Mouse (Mus musculus) stomach, postnatal 0 days (tissue): ENCODE measurements around the gene Epb41l1.

ENCODE experiments used
- CTCF ChIP-seq: IDR thresholded peaks from 2 replicates; pipeline ENCODE4 v1.5.1; 2016; ENCODE audit warnings: antibody characterized with exemption, low read depth, mild to moderate bottlenecking, moderate library complexity
- EP300 ChIP-seq: optimal IDR thresholded peaks from 2 replicates; pipeline ENCODE3; 2016; ENCODE audit warnings: antibody characterized with exemption

GRCm38 (mm10) chr2:156543804-156544203, 123.1 kb downstream of the Epb41l1 start:
- TF ChIP-seq CTCF (no peak), EP300 (no peak)
